Mouse (Mus musculus) Muller cell, postnatal 12 days (primary cell): ENCODE data around the gene Ncoa7.

Experiments used
- DNase-seq: peaks from one replicate; pipeline ENCODE4 v3.0.0-alpha.2; 2015; ENCODE audit errors: inconsistent ontology term

Ncoa7 gene

GRCm38 (mm10) chr10:30745238-30745974, 57.7 kb downstream of the Ncoa7 start:
- DNase-seq: no peak

DNA sequence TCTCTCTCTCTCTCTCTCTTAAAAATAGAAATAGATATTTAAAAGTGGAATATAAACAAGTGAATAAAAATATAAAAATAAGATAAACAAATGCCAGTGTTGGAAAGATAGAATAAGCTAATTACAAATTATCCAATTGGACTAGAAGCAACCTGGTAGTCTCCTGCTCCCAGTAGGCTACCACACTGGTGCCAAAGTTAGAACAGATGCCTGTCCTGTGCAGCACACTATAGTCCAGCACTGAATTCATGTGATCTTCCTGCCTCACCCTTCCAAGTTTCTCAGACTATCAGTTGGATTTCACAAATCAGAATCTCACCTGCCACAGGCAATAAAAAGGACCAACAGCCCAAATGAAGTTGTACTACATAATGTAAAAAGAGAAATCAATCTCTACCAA, 59.9 kb downstream of the Ncoa7 start:
- DNase-seq: no peak

DNA sequence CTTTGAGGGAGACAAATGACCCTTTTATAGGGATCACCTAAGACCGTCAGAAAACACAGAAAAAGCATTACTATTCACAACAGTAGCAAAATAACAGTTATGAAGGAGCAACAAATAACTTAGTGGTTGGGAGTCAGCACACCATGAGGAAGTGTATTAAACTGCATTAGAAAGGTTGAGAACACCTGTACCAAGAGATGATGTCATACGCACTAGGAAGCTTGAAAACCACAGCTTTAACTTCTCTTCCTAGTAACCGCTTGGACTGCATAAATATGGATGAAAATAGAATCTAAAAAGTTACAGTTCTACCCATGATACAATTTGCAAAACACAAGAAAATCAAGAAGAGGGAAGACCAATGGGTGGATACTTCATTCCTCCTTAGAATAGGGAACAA, 64.7 kb downstream of the Ncoa7 start:
- no peak for DNase-seq

GRCm38 (mm10) chr10:30737323-30737722, 65.8 kb downstream of the Ncoa7 start:
- DNase-seq: no peak

DNA sequence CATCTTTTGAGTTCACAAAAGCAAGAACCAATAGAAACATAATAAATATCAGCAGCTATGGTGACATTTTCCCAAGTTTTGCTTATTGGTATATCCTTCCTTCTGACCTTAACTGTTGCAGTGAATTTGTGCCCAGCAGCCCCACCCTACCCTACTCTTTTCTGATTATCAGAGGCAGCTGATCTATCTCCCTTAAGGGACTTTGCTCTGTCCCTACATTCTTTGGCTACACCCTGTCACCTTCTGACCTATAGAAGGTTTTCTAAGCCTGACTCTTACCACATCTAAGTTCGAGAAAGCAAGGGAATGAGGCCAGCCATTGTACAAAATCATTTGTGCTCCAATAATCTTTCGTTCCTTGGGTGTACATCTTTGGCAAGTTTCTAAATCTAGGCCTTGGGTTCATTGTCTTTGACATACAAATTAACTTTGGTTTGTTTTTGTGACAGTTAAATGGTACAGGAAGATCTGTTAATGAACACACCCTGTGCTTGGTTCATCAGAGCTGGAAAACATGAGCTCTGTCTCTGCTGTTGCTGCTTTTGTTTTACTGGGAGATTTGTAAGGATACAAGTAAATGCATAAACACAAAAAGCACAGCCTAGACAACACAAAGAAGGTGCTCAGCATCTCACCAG, 69.9 kb downstream of the Ncoa7 start:
- DNase-seq: peak; percentile 75

DNA sequence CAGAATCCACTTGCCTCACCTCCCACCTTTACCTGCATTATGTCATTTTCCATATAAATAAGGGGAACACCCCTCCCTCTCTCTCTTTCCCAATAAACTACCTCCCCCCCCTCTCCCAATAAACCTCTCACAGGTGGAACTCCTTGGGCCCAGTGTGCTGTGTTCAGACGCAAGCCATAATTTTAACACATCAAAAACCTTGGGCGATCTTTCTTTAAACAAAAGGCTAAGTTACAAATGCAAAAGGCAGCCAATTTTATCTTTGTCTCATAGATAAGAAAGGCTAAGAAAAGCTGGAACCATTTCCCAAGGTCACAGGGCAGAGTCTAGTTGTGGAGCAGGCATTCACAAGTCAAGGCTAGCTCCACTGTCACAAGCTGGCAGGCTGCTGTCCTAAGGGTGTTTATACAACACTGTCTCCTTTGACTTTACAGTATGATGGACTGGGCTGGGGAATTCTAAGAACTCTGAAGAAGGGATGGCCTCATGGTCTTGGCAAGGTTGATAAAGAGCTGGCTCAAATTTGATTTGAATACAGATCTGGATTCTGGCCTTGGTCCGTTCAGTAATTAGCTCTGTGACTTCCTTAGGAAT, 71.7 kb downstream of the Ncoa7 start:
- peak; percentile 51 for DNase-seq

- no peak for DNase-seq
These were observed 72.3 kb downstream of the Ncoa7 start for GRCm38 (mm10) chr10:30730791-30731190.

DNA sequence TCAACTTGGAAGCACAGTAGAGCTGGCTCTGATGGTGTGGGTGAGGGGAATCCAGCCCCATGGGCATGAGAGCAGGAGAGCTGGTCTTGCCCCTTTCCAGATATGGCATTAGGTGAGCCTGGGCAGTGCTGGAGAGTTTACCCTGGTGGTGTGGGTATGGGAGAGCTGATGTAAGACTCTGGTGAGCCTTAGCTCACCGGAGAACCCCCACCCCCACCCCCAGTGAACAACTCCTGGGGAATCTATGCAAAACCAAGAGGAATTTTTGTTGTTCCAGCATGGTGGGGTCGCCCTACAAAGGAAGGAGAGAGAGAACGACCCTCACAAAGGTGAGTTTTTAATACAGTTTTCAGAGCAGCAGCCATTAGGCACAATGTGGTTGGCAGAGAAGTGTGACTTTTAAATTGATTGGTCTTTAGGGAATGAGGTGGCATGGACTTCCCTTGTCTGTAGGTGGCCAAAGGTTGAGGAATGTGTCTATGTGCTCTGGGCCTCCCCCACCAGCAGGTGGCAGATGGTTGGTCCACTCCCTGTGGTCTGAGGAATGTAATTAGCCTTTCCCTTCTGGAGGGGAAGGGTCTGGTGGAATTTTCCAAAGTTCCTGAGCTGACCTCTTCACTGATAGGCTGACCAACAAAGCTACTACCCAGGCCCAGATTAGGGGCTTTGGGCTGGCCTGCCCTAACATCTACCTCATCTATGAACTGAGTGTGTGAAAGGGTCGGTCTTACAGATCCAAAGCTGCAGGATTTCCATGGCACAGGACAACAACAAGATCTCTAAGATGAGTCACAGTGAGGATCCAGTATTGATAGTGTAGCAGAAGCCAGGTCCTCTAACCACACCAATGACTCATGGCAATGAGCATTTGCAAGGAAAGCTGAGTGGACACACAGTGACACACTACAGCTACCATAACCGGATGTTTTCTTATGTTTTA, 73.7 kb downstream of the Ncoa7 start:
- DNase-seq: peak; percentile 87

GRCm38 (mm10) chr10:30723014-30723413, 80.1 kb downstream of the Ncoa7 start:
- no peak for DNase-seq

- DNase-seq: no peak
These were observed 82.6 kb downstream of the Ncoa7 start for GRCm38 (mm10) chr10:30720556-30720955.

GRCm38 (mm10) chr10:30719947-30720346, 83.2 kb downstream of the Ncoa7 start:
- no peak for DNase-seq

DNA sequence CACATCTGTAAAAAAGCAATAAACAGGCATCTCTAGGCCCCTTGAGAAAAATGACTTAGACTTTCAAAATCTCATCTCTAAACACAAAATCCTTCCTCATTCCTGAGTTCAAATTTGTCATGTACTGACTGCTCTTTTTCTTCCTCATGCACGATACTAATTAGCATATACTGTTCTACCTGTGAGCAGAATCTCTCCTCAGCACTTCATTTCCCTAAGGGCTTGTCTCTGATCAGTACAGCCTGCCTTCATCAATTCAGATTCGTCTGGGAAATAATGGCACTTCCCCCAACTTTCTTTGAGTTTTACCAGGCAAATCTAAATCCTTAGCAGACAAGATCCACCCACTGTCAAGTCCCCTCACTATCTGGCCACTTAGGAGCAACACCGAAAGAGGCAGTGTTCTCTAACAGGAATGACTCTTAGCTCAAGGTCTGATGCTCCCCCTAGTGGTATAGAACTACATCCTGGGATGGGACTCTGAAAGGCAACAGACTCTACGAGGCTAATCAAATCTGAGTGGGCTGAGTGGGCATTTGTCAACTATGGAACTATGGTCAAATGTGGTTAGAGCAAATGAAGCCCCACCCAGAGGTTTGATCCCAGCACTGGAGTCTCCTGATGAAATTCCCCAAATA, 84.3 kb downstream of the Ncoa7 start:
- DNase-seq: peak; percentile 69

- no peak for DNase-seq
These were observed 87.0 kb downstream of the Ncoa7 start for GRCm38 (mm10) chr10:30716171-30716570.

- DNase-seq: no peak
These were observed 90.6 kb downstream of the Ncoa7 start for GRCm38 (mm10) chr10:30712540-30712939.

- DNase-seq: no peak
These were observed 93.2 kb downstream of the Ncoa7 start for GRCm38 (mm10) chr10:30709846-30710403.

GRCm38 (mm10) chr10:30708039-30708438, 95.1 kb downstream of the Ncoa7 start:
- no peak for DNase-seq

DNA sequence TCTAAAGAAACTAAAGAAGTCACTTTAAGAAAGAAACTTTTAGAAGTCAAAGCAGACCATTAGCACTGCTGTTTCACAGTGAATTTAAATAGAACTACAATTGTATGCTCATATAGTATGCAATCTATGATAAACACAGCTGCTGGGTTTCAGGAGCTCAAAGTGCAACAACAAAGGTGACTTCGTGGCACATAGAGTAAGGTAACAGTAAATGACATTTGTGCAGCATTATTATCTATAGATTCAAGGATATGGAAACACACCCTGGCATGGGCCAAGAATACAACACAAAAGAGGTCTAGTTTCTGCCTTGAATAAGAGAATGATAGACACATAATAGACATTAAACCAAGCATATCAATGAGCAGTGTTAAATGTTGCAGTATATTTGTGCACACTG, 100.5 kb downstream of the Ncoa7 start:
- no peak for DNase-seq

DNA sequence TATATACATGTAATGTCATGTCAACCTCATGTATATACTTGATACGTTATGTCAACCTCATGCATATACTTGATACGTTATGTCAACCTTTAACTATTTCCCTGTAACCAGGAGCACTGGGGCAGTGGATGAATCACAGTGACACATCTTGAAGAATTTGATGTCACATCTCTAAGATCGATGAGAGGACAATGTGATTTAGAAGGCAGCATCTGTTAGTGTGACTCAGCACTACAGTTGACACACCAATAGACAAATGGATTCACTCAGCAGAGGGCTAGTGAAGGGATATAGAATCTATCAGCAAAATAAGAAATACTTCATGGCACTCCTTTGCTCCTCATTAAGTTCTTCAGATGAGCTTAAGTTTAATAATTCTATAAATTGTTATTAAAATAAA, 116.3 kb downstream of the Ncoa7 start:
- DNase-seq: no peak

DNA sequence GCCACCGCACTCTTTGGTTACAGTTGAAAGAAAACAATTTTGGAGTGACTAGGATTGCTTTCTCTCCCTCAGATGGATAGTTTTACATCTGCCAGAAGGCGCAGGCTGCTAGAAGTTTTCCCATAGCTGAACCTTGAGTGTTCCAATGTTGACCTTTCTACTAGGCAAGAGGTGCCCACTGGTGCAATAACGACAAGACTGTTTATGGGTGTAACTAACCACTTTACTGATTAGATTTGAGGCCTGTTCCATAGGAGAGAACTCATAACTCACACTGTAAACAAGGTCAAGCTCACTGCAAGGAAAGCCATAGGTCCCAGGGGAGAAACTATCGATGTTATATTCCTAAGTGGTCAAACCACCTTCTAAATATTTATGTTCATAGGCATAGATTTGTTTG, 119.7 kb downstream of the Ncoa7 start:
- no peak for DNase-seq

DNA sequence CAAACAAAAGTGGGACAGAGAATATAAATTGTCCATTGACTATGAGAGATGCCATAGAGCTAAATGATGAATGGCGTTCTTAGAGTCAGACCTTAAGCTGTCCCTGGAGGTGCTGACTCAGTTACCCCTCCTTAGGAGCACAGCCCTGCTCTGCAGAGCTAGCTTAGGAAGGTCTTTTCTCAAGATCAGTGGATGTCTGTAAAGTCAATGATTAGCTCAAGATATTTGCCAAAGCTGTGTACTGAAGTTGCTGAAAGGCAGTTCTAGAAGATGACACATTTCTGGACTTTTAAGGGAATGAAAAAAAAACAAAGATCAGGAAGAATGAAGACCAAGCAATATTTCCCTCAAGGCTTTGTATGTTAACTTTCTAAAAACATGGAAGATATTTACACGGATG, 123.4 kb downstream of the Ncoa7 start:
- DNase-seq: no peak

DNA sequence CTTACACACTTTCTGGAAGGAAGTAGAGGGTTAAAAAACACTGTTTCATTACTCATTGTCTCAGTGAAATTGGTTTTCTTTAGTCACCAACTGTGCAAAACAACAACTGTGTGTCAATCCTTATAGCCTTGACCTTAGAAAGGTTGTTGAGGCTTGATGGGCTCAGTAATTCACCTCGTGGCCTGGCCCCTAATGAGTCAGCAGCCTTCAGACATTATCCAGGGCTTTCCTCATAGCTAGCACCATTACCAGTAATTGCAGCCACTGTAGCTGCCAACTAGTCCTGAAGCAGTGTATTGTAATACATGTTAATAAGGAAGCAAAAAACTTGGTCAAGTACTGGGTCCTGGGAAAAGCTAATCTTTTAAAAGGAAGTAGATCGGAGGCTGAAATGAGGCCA, 125.1 kb downstream of the Ncoa7 start:
- DNase-seq: peak; percentile 35
